In genomic region chr9:109849312-109849758, GRCm38 (mm10) we compare ENCODE assay signal across 9 mouse cellular contexts. TPM values are rescaled to one million over a fixed set of nuclear protein-coding genes. Genes with fewer than 3 reads are reported as not detected.
DNase-seq lines count a peak whose midpoint lies in the region; ATAC-seq lines count a peak whose summit lies in the region.
"Had no signal": no experiment of that assay in that cellular context is flagged by ENCODE, and none has a peak within 500 bp of the region (broad histone marks: within the 10 kb centered on the region; RNA-seq: fewer than 3 reads in every experiment).

Gene Camp, minus strand, starts transcription at chr9:109849617.

- no peak within 1 kb of the TSS for H3K4me2 ChIP-seq in lung, embryonic 15.5 days

- peak; percentile 48 for DNase-seq in left cerebral cortex, postnatal 4 days
- no peak for DNase-seq in left cerebral cortex, adult 8-10 months (ENCODE audit: low spot score in 2 of 2)
- DNase-seq in adrenal gland, postnatal 4 days (ENCODE audit: low spot score in 2 of 2): peak; percentile 17 to 42
- DNase-seq in heart, postnatal 10 days: peak; percentile 55 to 58
- DNase-seq in left cerebral cortex, adult 18-20 months (ENCODE audit: low spot score in 2 of 2): no peak
- no peak for DNase-seq in retina, postnatal 1 day
- DNase-seq in thymus, postnatal 14 days: no peak

- 26% methylated on average over 6 of the region's 6 CpGs for WGBS in lung, embryonic 15.5 days

- H3K27me3 ChIP-seq in lung, embryonic 15.5 days: no peaks in the 10 kb centered on the region

- peak; percentile 74 for ATAC-seq in lung, embryonic 15.5 days (ENCODE audit: borderline replicate concordance, extremely low read depth, low FRiP score, low TSS enrichment)

- H3K27ac ChIP-seq in lung, embryonic 15.5 days: no peak within 1 kb of the TSS

- H3K4me1 ChIP-seq in lung, embryonic 15.5 days: 0 out of 2 replicates have a peak, but pooled peaks cover 9% of the 10 kb centered on the region

- intact Hi-C loops in left cerebral cortex, postnatal 4 days (cut with DNase I): no loop called here
- intact Hi-C loops in heart, postnatal 10 days (cut with DNase I): loop anchor here (5.0 kb wide), 1 partner anchor 707 kb away; no protein-coding TSS in a partner anchor

- H3K36me3 ChIP-seq in lung, embryonic 15.5 days: no peaks in the 10 kb centered on the region

- no peak within 1 kb of the TSS for H3K4me3 ChIP-seq in lung, embryonic 15.5 days

- H3K9ac ChIP-seq in lung, embryonic 15.5 days: no peak within 1 kb of the TSS

- no peaks in the 10 kb centered on the region for H3K9me3 ChIP-seq in lung, embryonic 15.5 days

RNA-seq across cellular contexts. Expression of gene Camp, which starts in this region (rescaled TPM):
- not detected for total RNA-seq in left cerebral cortex, postnatal 4 days (2021)
- not detected for total RNA-seq in left cerebral cortex, adult 8-10 months (2022)
- total RNA-seq in adrenal gland, postnatal 4 days (2021): 10 to 100 TPM; 11.6 to 32.1 TPM
- total RNA-seq in heart, postnatal 10 days (2021): under 1 TPM; 0.36 to 0.60 TPM
- 1.0 and 1.2 TPM in 2 replicates for polyA plus RNA-seq in lung, embryonic 15.5 days (2015; fragmentation: Nextera tagmentation; extraction: Ambion mirVana)
- under 1 TPM in 1 of 2 experiments, not detected in 1; 0.51 TPM for total RNA-seq in left cerebral cortex, adult 18-20 months (2021)
- polyA plus RNA-seq: testis, adult 2 months had no signal

Comparison
In these comparisons a context has a peak if more than half of its experiments do, and no peak if none do; other contexts are left out.
1. RNA of gene Camp (total RNA-seq): 11.6 to 32.1 TPM in adrenal gland, postnatal 4 days; 0.36 to 0.60 TPM in heart, postnatal 10 days, 0.51 TPM in left cerebral cortex, adult 18-20 months, not detected in left cerebral cortex, postnatal 4 days and not detected in left cerebral cortex, adult 8-10 months; every median in the first group is over 4 times any median in the second.
2. Peak in DNase-seq in left cerebral cortex, postnatal 4 days; RNA of the gene not detected or under 1 TPM.
3. Peak in DNase-seq in heart, postnatal 10 days; RNA of the gene not detected or under 1 TPM.
4. DNase-seq: peak in adrenal gland, postnatal 4 days (2 of 2); none in left cerebral cortex, adult 8-10 months (0 of 2), left cerebral cortex, adult 18-20 months (0 of 2), retina, postnatal 1 day (single experiment) and thymus, postnatal 14 days (single experiment).